9 mouse cellular contexts compared by ENCODE assay signal in the genomic region with DNA sequence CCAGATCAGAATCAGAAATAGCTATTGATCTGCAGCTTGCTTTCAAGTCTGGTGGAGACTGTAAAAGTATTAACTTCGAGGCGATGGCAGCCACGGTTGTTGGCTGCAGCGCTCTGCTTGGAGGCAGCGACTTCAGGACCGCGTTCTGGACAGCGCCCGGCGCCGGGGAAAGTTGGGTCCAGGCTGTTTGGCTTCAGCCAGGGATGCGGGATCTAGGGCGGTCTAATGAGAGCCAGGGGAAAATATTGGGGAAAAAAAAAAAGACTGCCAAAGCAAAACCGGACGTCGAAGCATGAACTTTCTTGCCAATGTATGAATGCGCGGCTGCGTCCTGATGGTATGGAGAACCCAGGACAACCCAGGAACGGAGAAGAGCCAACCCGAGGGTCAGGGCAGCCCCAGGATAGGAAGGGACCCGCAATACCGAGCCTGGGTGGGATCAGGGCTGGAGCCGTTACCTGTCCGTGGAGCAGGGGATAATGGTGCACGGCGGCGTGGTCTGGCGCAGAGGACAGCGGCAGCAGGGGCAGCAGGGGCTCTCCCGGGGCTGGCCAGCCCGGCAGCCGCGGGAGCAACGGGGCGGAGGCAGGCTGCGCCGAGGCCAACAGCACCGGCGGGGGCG. TPM values are rescaled to one million over a fixed set of nuclear protein-coding genes. Genes with fewer than 3 reads are reported as not detected.
DNase-seq lines count a peak whose midpoint lies in the region; ATAC-seq and TF ChIP-seq lines count a peak whose summit lies in the region.
"Had no signal": no experiment of that assay in that cellular context is flagged by ENCODE, and none has a peak within 500 bp of the region (broad histone marks: within the 10 kb centered on the region; RNA-seq: fewer than 3 reads in every experiment).

No protein-coding gene starts in this region.

- intact Hi-C loops in left cerebral cortex, adult 2 months (cut with DNase I) = no loop called here

- H3K27ac ChIP-seq in left cerebral cortex, adult 2 months = no peak overlapping the region
- no peak overlapping the region for H3K27ac ChIP-seq in cerebellum, adult 2 months (ENCODE audit: insufficient read depth, low read length)
- no peak overlapping the region for H3K27ac ChIP-seq in forebrain, postnatal 0 days (ENCODE audit: low read depth, low read length)
- H3K27ac ChIP-seq in kidney, adult 2 months (ENCODE audit: insufficient read depth, low read depth, low read length) = no peak overlapping the region
- no peak overlapping the region for H3K27ac ChIP-seq in liver, embryonic 16.5 days (ENCODE audit: low read length)

- peak overlapping the region; percentile 98 for H3K4me2 ChIP-seq in forebrain, postnatal 0 days (ENCODE audit: low read depth)
- H3K4me2 ChIP-seq in liver, embryonic 16.5 days (ENCODE audit: low read depth, low read length) = peak overlapping the region; percentile 30

- under 1% methylated on average over 40 of the region's 41 CpGs for WGBS in cerebellum, adult 2 months
- WGBS in forebrain, postnatal 0 days = under 1% methylated on average over 41 of the region's 41 CpGs
- WGBS in kidney, adult 2 months = 2% methylated on average over 41 of the region's 41 CpGs
- WGBS in liver, embryonic 16.5 days (ENCODE audit: insufficient replicate concordance) = 2% methylated on average over 38 of the region's 41 CpGs

- no peaks in the 10 kb centered on the region for H3K36me3 ChIP-seq in forebrain, postnatal 0 days (ENCODE audit: insufficient read depth)
- H3K36me3 ChIP-seq in kidney, adult 2 months (ENCODE audit: control insufficient read depth, insufficient read depth, low read length) = no peaks in the 10 kb centered on the region
- no peaks in the 10 kb centered on the region for H3K36me3 ChIP-seq in liver, embryonic 16.5 days (ENCODE audit: control insufficient read depth, insufficient read depth)

- no peak for TF ChIP-seq CTCF in left cerebral cortex, adult 2 months (IDR thresholded peaks at IDR 0.05)
- TF ChIP-seq CTCF in cerebellum, adult 2 months (IDR thresholded peaks at IDR 0.05; ENCODE audit: borderline replicate concordance, insufficient read depth, low read depth, low read length) = no peak
- TF ChIP-seq CTCF in forebrain, postnatal 0 days (IDR thresholded peaks at IDR 0.05; ENCODE audit: low read depth) = no peak
- TF ChIP-seq CTCF in kidney, adult 2 months (conservative IDR thresholded peaks at IDR 0.05; ENCODE audit: insufficient read depth, insufficient read length, low read depth, low read length) = no peak

- peak overlapping the region; percentile 54 for H3K4me3 ChIP-seq in left cerebral cortex, adult 2 months
- H3K4me3 ChIP-seq in cerebellum, adult 2 months (replicated peaks; ENCODE audit: insufficient read depth, low read depth, low read length) = peak overlapping the region; percentile 61
- H3K4me3 ChIP-seq in forebrain, postnatal 0 days (ENCODE audit: low read depth, low read length) = peak overlapping the region; percentile 55
- no peak overlapping the region; the same call in 1 of the 2 replicates for H3K4me3 ChIP-seq in kidney, adult 2 months (ENCODE audit: insufficient read depth, low read depth, low read length)
- H3K4me3 ChIP-seq in liver, embryonic 16.5 days (ENCODE audit: low read depth, low read length) = peak overlapping the region; percentile 13; the same call in 1 of the 2 replicates

- peaks cover 2% of the 10 kb centered on the region; the same call in 1 of the 2 replicates for H3K27me3 ChIP-seq in cerebellum, adult 2 months (ENCODE audit: control insufficient read depth, insufficient read depth, low read length)
- H3K27me3 ChIP-seq in forebrain, postnatal 0 days (ENCODE audit: insufficient read depth, low read length) = peaks cover 18% of the 10 kb centered on the region
- peaks cover 3% of the 10 kb centered on the region for H3K27me3 ChIP-seq in kidney, adult 2 months (replicated peaks; ENCODE audit: control insufficient read depth, insufficient read depth, low read length)
- peaks cover 31% of the 10 kb centered on the region for H3K27me3 ChIP-seq in liver, embryonic 16.5 days (ENCODE audit: control insufficient read depth, insufficient read depth, low read depth, low read length)

- no peaks in the 10 kb centered on the region for H3K9me3 ChIP-seq in forebrain, postnatal 0 days (ENCODE audit: low read length)
- no peaks in the 10 kb centered on the region for H3K9me3 ChIP-seq in liver, embryonic 16.5 days (replicated peaks; ENCODE audit: control insufficient read depth, low read length)

- TF ChIP-seq POLR2A in cerebellum, adult 2 months (IDR thresholded peaks at IDR 0.05; ENCODE audit: borderline replicate concordance, insufficient read depth, low read length) = no peak
- TF ChIP-seq POLR2A in kidney, adult 2 months (IDR thresholded peaks at IDR 0.05; ENCODE audit: low read depth, low read length) = no peak

- H3K9ac ChIP-seq in forebrain, postnatal 0 days = peak overlapping the region; percentile 60
- no peak overlapping the region for H3K9ac ChIP-seq in liver, embryonic 16.5 days (ENCODE audit: low read depth, low read length)

- no peaks in the 10 kb centered on the region for H3K4me1 ChIP-seq in cerebellum, adult 2 months (ENCODE audit: control insufficient read depth, insufficient read depth, low read length)
- H3K4me1 ChIP-seq in forebrain, postnatal 0 days (ENCODE audit: insufficient read depth) = no peaks in the 10 kb centered on the region; the same call in 1 of the 2 replicates
- H3K4me1 ChIP-seq in kidney, adult 2 months (ENCODE audit: control insufficient read depth, insufficient read depth, low read length) = no peaks in the 10 kb centered on the region
- no peaks in the 10 kb centered on the region; the same call in 1 of the 2 replicates for H3K4me1 ChIP-seq in liver, embryonic 16.5 days (ENCODE audit: control insufficient read depth, low read depth, low read length)

- no peak for ATAC-seq in forebrain, postnatal 0 days
- no peak for ATAC-seq in liver, embryonic 16.5 days (ENCODE audit: low read depth)

- DNase-seq in left cerebral cortex, adult 2 months (ENCODE audit: extremely low spot score in 1 of 2, low spot score in 2 of 2) = peak in 1 of 2 experiments; percentile 35
- DNase-seq in left cerebral cortex, adult 9 months (ENCODE audit: low spot score in 2 of 2) = no peak
- peak; percentile 28 to 39 for DNase-seq in cerebellum, adult 2 months
- peak; percentile 40 for DNase-seq in forebrain, postnatal 0 days
- peak; percentile 38 for DNase-seq in kidney, adult 2 months
- peak; percentile 44 for DNase-seq in right cerebral cortex, postnatal 4 days
- DNase-seq in c-Kit-positive CD71-positive TER-119-positive erythroid progenitor cells, embryonic 14.5 days (ENCODE audit: low spot score) = no peak

RNA-seq across cellular contexts. Expression of gene Tcerg1l, which starts 0.6 kb away (rescaled TPM):
- 10 to 100 TPM; 12.8 TPM for total RNA-seq in left cerebral cortex, adult 2 months (2021)
- 5.3 TPM in 2 replicates for polyA plus RNA-seq in cerebellum, adult 2 months (2012; rRNA removed)
- total RNA-seq in forebrain, postnatal 0 days (2014; rRNA removed) = 18.7 and 21.6 TPM in 2 replicates
- 17.5 and 22.1 TPM in 2 replicates for polyA plus RNA-seq in forebrain, postnatal 0 days (2015; fragmentation: Nextera tagmentation; extraction: Ambion mirVana)
- polyA plus RNA-seq in kidney, adult 2 months (2012; rRNA removed) = 0.03 and 0.16 TPM in 2 replicates
- not detected in 2 replicates for polyA plus RNA-seq in liver, embryonic 16.5 days (2015; fragmentation: Nextera tagmentation; extraction: Ambion mirVana)
- total RNA-seq: hematopoietic stem cell, adult 5-6 weeks had no signal

Comparison
In these comparisons a context has a peak if more than half of its experiments do, and no peak if none do; other contexts are left out.
1. DNase-seq: peak in cerebellum, adult 2 months (2 of 2), forebrain, postnatal 0 days (single experiment), kidney, adult 2 months (single experiment) and right cerebral cortex, postnatal 4 days (single experiment); none in left cerebral cortex, adult 9 months (0 of 2) and c-Kit-positive CD71-positive TER-119-positive erythroid progenitor cells, embryonic 14.5 days (single experiment).